Mouse (Mus musculus): ENCODE measurements around the gene Cd72. TPM values are rescaled to one million over a fixed set of nuclear protein-coding genes. Genes with fewer than 3 reads are reported as not detected.

Gene Cd72
- polyA plus RNA-seq, 1 experiment = 26.7 TPM

DNA sequence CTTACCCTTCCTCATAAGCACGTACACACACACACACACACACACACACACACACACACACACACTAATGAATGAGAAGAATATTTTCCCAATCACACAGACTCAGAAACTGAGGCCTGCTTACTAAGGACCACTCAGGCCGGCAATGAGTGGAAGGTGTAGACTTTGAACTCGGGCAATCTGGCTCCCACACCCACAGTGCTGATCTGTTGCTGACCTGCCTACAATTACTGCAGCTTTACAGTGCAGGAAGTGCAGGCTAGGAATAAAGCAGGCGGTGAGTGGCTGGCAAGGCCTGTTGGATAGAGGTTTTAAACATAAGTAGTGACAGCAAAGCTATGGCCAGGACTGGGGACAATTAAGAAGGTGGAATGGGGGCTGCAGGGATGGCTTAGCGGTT, 26.6 kb upstream of the Cd72 start:
- peaks cover 6% of the 10 kb centered on the region; the same call in 1 of the 2 replicates for H3K9me3 ChIP-seq
- H3K4me3 ChIP-seq (replicated peaks) = no peak overlapping the region
- H3K27me3 ChIP-seq (replicated peaks) = peaks cover 17% of the 10 kb centered on the region
- H3K4me1 ChIP-seq = peaks cover 48% of the 10 kb centered on the region
- no peaks in the 10 kb centered on the region for H3K36me3 ChIP-seq (replicated peaks; ENCODE audit: low read length)
- no peak for TF ChIP-seq GATA1 (IDR thresholded peaks at IDR 0.05; ENCODE audit: borderline replicate concordance, low read length)

DNA sequence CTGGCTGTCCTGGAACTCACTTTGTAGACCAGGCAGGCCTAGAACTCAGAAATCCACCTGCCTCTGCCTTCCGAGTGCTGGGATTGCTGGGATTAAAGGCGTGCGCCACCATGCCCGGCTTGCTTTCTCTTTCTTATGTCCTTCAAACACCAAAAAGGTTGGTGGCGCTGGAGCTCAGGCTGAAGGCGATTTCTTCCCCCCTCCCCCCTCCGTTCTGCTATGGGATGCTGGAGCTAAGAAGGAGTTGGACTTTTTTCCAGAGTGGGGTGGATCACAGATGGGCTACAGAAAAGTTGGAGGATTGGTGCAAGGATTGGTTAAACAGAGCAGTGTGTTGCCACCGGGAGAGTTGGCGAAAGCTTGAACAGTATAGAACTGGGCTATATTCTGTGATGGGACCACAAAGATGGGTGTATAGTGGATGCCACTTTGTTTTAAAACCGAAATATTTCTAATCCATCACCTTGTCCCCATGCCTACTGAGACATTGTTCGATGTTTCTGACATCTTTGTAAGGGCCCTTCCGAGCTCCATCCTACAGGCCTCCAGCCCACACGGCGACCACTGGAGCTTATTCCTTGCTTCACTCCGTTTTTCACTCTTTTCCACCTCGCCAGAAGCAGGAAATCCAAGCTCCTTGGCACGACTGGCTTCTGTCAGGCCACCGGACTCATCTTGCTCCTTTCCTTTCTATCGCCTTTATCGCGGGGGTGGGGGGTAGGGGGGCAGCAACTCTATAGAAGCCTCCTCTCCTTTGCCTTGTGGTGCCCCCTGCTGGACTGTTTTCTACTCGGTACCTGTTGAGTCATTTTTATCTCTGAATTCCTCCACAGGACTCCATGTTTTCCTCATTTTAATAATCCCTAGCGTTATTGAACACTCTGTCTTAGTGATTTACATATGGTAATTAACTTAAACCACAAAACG, 24.7 kb upstream of the Cd72 start:
- Histone ChIP-seq H3K4me1 (peaks cover 56% of the 10 kb centered on the region), H3K9me3 (no peaks in the 10 kb centered on the region), H3K36me3 (replicated peaks; ENCODE audit: low read length) (no peaks in the 10 kb centered on the region), H3K27me3 (replicated peaks) (peaks cover 16% of the 10 kb centered on the region), H3K4me3 (replicated peaks) (peak overlapping the region; percentile 46)
- TF ChIP-seq FLI1 (IDR thresholded peaks at IDR 0.05; ENCODE audit: low read length) (no peak), GATA1 (IDR thresholded peaks at IDR 0.05; ENCODE audit: borderline replicate concordance, low read length) (no peak)

DNA sequence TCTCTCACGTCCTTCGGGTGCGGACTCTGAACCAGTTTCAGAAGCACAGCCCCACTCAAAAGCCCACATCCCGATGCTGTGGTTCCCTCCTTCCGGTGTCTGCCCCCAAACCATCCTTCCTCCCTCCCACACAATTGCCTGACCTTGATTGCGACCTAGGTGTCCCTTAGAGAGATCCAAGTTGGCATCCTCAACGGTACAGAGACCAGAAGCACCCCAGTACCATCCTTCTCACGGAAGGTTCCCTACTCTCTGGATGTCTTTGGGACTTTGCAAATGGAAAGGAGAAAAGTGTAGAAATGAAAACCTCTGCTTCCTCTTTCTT, 24.1 kb upstream of the Cd72 start:
- Histone ChIP-seq H3K36me3 (replicated peaks; ENCODE audit: low read length) (no peaks in the 10 kb centered on the region), H3K4me3 (replicated peaks) (peak overlapping the region; percentile 92), H3K4me1 (peaks cover 58% of the 10 kb centered on the region), H3K27me3 (replicated peaks) (peaks cover 10% of the 10 kb centered on the region), H3K9me3 (no peaks in the 10 kb centered on the region)
- TF ChIP-seq GATA1 (IDR thresholded peaks at IDR 0.05; ENCODE audit: borderline replicate concordance, low read length) (no peak), FLI1 (IDR thresholded peaks at IDR 0.05; ENCODE audit: low read length) (no peak)

DNA sequence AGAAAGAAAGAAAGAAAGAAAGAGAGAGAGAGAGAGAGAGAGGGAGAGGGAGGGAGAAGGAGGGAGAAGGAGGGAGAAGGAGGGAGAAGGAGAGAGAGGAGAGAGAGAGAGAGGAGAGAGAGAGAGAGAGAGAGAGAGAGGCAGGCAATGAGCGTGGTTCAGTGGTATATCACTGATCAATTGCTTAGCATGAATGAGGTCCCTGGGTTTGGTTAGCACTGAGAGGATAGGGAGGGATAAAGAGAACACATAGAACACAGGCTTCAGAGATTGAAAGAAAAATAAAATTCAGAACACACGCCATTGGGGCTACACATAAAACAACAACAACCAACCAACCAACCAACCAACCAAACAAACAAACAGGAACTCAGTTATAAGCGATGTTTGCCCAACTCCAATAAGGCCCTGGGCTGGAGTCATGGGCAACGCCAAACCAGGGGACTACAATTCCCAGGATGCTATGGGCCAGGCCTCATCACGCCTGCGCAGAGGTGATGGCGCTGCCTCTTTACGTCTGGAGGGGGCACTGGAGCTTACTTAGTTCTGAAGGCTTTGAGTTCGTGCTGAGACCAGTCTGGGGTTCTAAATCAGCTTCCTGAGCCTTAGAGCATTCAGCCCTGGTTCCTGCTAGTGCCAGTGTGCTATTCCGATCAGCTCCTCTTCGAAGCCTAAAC, 23.6 kb upstream of the Cd72 start:
- Histone ChIP-seq H3K36me3 (replicated peaks; ENCODE audit: low read length) (no peaks in the 10 kb centered on the region), H3K9me3 (no peaks in the 10 kb centered on the region), H3K27me3 (replicated peaks) (peaks cover 6% of the 10 kb centered on the region), H3K4me1 (peaks cover 53% of the 10 kb centered on the region), H3K4me3 (replicated peaks) (peak overlapping the region; percentile 92)
- TF ChIP-seq FLI1 (IDR thresholded peaks at IDR 0.05; ENCODE audit: low read length) (no peak), GATA1 (IDR thresholded peaks at IDR 0.05; ENCODE audit: borderline replicate concordance, low read length) (no peak)

DNA sequence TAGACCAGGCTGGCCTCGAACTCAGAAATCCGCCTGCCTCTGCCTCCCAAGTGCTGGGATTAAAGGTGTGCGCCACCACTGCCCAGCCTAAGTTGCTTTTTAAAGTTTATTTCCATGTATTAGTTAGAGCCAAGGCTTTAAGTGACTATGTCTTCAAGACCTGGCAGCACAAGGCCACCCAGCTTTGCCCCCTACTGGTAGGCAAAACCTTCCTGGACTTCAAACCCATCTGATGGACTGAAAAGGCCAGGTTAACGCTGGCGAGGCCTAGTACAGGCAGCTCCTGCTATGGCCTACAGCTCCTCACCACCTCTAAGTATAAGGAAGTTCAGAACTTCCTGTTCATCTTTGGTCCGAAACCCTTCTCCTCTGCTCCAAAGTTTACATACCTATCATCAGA, 22.2 kb upstream of the Cd72 start:
- Histone ChIP-seq H3K36me3 (replicated peaks; ENCODE audit: low read length) (no peaks in the 10 kb centered on the region), H3K4me1 (peaks cover 39% of the 10 kb centered on the region), H3K27me3 (replicated peaks) (no peaks in the 10 kb centered on the region), H3K9me3 (no peaks in the 10 kb centered on the region), H3K4me3 (replicated peaks) (no peak overlapping the region)
- TF ChIP-seq FLI1 (IDR thresholded peaks at IDR 0.05; ENCODE audit: low read length) (no peak), GATA1 (IDR thresholded peaks at IDR 0.05; ENCODE audit: borderline replicate concordance, low read length) (no peak)

DNA sequence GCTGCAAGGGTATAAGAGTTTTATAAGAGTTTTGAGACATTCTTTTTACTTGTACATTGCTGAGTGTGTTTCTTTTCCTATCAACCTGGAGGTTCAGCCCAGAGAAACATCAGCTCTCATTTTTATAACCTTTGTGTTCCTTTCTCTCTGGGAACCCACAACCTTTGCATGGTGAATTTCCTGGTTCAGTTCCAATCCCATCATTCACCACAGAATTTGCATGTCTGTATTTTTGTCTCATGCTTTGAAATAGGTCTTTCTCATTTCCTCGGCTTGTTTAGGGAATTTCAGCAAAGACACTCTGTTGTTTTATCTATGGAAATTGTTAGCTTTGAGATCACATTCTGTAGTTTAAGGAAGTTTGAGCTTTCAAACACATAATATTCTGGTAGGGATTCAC, 19.2 kb upstream of the Cd72 start:
- Histone ChIP-seq H3K9me3 (no peaks in the 10 kb centered on the region; the same call in 1 of the 2 replicates), H3K36me3 (replicated peaks; ENCODE audit: low read length) (no peaks in the 10 kb centered on the region), H3K27me3 (replicated peaks) (peaks cover 6% of the 10 kb centered on the region), H3K4me1 (peaks cover 22% of the 10 kb centered on the region), H3K4me3 (replicated peaks) (no peak overlapping the region)
- TF ChIP-seq FLI1 (IDR thresholded peaks at IDR 0.05; ENCODE audit: low read length) (no peak), GATA1 (IDR thresholded peaks at IDR 0.05; ENCODE audit: borderline replicate concordance, low read length) (no peak)

DNA sequence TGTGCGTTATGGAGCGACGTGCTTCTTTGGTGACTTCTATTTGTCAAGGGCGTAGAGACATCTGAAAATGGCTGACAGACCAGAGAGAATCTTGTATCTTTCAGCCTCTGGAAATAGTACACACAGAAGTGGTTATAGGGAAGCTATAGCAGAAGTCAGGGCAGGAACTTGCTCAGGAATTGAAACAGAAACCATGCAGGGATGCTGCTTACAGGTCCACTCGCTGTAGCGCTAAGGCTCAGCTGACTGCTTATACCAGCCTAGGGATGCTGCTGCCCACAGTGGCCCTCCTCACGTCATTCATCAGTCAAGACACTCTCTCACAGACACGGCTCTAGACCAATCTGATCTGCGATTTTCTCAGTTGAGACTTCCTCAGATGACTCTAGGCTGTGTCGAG, 15.9 kb upstream of the Cd72 start:
- TF ChIP-seq FLI1 (IDR thresholded peaks at IDR 0.05; ENCODE audit: low read length) (no peak), GATA1 (IDR thresholded peaks at IDR 0.05; ENCODE audit: borderline replicate concordance, low read length) (no peak)
- no peaks in the 10 kb centered on the region; the same call in 1 of the 2 replicates for H3K9me3 ChIP-seq
- H3K4me1 ChIP-seq = peaks cover 16% of the 10 kb centered on the region
- H3K36me3 ChIP-seq (replicated peaks; ENCODE audit: low read length) = no peaks in the 10 kb centered on the region
- no peak overlapping the region for H3K4me3 ChIP-seq (replicated peaks)
- peaks cover 25% of the 10 kb centered on the region for H3K27me3 ChIP-seq (replicated peaks)

DNA sequence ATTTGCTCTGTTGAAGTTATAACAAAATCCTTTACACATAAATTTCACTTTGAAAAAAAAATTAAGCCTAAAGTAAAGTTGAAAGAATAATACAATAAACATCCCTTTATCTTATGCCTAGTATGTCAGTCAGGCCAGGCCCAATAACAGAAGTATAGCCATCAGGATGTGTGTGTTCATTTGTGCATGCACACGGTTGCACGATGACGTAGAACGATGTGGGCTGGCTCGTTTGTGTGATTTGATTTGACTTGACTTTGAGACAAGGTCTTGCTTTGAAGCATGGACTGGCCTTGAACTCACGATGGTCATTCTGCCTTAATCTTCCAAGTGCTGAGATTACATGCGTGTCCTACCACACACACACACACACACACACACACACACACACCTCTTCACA, 12.4 kb upstream of the Cd72 start:
- H3K4me3 ChIP-seq (replicated peaks) = no peak overlapping the region
- peaks cover 9% of the 10 kb centered on the region for H3K9me3 ChIP-seq
- TF ChIP-seq FLI1 (IDR thresholded peaks at IDR 0.05; ENCODE audit: low read length) (no peak), GATA1 (IDR thresholded peaks at IDR 0.05; ENCODE audit: borderline replicate concordance, low read length) (no peak)
- peaks cover 6% of the 10 kb centered on the region for H3K4me1 ChIP-seq
- H3K36me3 ChIP-seq (replicated peaks; ENCODE audit: low read length) = no peaks in the 10 kb centered on the region
- H3K27me3 ChIP-seq (replicated peaks) = peaks cover 30% of the 10 kb centered on the region

DNA sequence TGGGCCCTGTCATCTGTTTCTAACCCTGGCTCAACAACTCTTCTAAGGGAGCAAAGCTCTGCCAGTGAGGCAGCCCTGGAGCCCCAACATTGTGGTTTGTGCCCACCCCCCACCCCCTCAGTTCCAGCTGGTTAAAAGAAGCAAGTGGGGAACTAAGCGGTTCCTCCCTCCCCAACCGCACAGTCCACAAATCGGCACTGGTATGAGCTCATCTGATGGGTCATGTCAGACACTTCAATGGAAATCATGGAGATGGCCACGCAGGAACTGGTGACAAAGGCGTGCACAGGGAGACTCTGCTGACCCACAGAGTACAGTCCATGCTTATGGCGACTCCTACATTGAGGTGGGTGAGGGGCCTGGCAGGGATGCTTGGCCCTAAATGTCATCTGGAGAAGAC, 11.5 kb upstream of the Cd72 start:
- Histone ChIP-seq H3K4me1 (peaks cover 11% of the 10 kb centered on the region), H3K27me3 (replicated peaks) (peaks cover 30% of the 10 kb centered on the region), H3K36me3 (replicated peaks; ENCODE audit: low read length) (no peaks in the 10 kb centered on the region), H3K9me3 (peaks cover 9% of the 10 kb centered on the region), H3K4me3 (replicated peaks) (no peak overlapping the region)
- TF ChIP-seq FLI1 (IDR thresholded peaks at IDR 0.05; ENCODE audit: low read length) (no peak), GATA1 (IDR thresholded peaks at IDR 0.05; ENCODE audit: borderline replicate concordance, low read length) (no peak)

DNA sequence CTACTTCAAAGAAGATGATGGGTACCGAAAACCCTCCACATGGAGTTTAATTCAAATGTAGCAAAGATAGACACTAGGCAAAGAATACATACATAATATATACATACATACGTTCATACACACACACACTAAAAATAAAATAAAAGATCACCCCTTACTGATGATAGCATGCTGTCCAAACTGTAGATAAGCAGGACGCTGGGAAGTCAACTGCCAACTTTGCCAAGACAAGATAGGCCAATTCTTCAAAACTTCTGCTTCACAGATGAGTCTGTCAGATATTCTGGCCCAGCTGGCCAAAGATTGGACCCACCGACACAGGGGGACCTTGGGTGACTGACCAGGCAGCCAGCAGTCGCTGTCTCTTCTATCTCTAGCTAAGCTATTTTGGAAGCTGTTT, 8.7 kb upstream of the Cd72 start:
- Histone ChIP-seq H3K36me3 (replicated peaks; ENCODE audit: low read length) (no peaks in the 10 kb centered on the region), H3K4me3 (replicated peaks) (no peak overlapping the region), H3K27me3 (replicated peaks) (peaks cover 25% of the 10 kb centered on the region), H3K9me3 (peaks cover 9% of the 10 kb centered on the region), H3K4me1 (peaks cover 11% of the 10 kb centered on the region)
- TF ChIP-seq FLI1 (IDR thresholded peaks at IDR 0.05; ENCODE audit: low read length) (no peak), GATA1 (IDR thresholded peaks at IDR 0.05; ENCODE audit: borderline replicate concordance, low read length) (no peak)
